Mouse (Mus musculus): ENCODE data around the gene Gtf2ird1. TPM values are rescaled to one million over a fixed set of nuclear protein-coding genes. Genes with fewer than 3 reads are reported as not detected.

Gtf2ird1 gene
- polyA plus RNA-seq, 1 experiment from 2014 or later: 74.5 TPM

GRCm38 (mm10) chr5:134325856-134326566 is 130.5 kb downstream of the Gtf2ird1 start:
- H3K4me3 ChIP-seq: no peak overlapping the region
- no peaks in the 10 kb centered on the region for H3K36me3 ChIP-seq
- no peaks in the 10 kb centered on the region for H3K27me3 ChIP-seq
- no peaks in the 10 kb centered on the region for H3K9me3 ChIP-seq
- no peak overlapping the region for H3K9ac ChIP-seq
- no peak overlapping the region for H3K4me2 ChIP-seq
- WGBS: 84% methylated on average over 13 of the region's 13 CpGs
- no peaks in the 10 kb centered on the region for H3K4me1 ChIP-seq (replicated peaks)
- H3K27ac ChIP-seq: no peak overlapping the region
- ATAC-seq (ENCODE audit: low FRiP score): no peak

DNA sequence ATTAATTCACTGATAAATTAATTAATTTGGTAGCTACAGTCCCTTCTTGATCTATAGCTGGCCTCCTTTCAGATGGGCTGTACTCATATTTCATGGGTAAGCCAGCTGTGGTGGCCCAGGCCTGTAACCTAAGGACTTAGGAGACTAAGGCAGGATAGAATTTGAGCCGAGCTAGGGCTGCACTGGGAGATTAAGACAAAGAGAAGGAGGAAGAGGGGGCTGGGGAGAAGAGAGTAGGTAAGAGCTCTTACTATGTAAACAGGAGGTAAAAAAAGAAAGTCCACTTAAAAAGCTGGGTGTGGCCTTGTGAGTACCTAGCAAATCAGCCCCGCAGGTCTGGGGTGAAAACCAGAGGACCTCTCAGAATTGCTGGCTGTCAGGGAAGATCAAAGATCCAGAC is 132.6 kb downstream of the Gtf2ird1 start:
- Histone ChIP-seq H3K27me3 (no peaks in the 10 kb centered on the region), H3K9me3 (no peaks in the 10 kb centered on the region), H3K36me3 (no peaks in the 10 kb centered on the region), H3K27ac (no peak overlapping the region), H3K4me2 (no peak overlapping the region), H3K4me1 (replicated peaks) (no peaks in the 10 kb centered on the region), H3K9ac (no peak overlapping the region), H3K4me3 (no peak overlapping the region)
- 59% methylated on average over 2 of the region's 2 CpGs for WGBS
- ATAC-seq (ENCODE audit: low FRiP score): no peak

- no peak overlapping the region for H3K4me3 ChIP-seq
- H3K27ac ChIP-seq: no peak overlapping the region
- no peaks in the 10 kb centered on the region for H3K36me3 ChIP-seq
- H3K4me2 ChIP-seq: no peak overlapping the region
- no peaks in the 10 kb centered on the region for H3K4me1 ChIP-seq (replicated peaks)
- ATAC-seq (ENCODE audit: low FRiP score): no peak
- H3K9ac ChIP-seq: no peak overlapping the region
- H3K9me3 ChIP-seq: no peaks in the 10 kb centered on the region
- no peaks in the 10 kb centered on the region for H3K27me3 ChIP-seq
- WGBS: 95% methylated on average over 13 of the region's 13 CpGs
Observed at GRCm38 (mm10) chr5:134323311-134323710, 133.2 kb downstream of the Gtf2ird1 start.

DNA sequence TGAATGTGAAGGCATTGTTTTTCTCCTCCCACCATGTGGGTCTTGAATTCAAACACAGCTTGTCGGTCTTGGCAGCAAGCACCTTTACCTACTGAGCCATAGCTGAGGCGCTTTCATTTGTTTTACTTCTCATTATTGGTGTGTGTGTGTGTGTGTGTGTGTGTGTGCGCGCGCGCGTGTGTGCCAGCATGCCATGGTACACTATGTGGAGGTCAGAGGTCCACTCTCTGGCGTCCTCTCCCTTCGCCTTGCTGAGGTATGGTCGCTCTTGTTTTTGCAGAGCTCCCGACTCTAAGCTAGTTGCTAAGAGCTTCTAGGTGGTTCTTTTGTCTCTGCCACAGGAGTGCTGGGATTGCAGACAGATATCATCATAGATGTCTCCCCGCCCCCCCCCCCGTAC is 134.2 kb downstream of the Gtf2ird1 start:
- H3K4me3 ChIP-seq: no peak overlapping the region
- H3K36me3 ChIP-seq: no peaks in the 10 kb centered on the region
- H3K9me3 ChIP-seq: no peaks in the 10 kb centered on the region
- H3K4me1 ChIP-seq (replicated peaks): no peaks in the 10 kb centered on the region
- 86% methylated on average over 13 of the region's 13 CpGs for WGBS
- H3K4me2 ChIP-seq: no peak overlapping the region
- no peaks in the 10 kb centered on the region for H3K27me3 ChIP-seq
- no peak overlapping the region for H3K9ac ChIP-seq
- H3K27ac ChIP-seq: no peak overlapping the region
- ATAC-seq (ENCODE audit: low FRiP score): no peak

GRCm38 (mm10) chr5:134321699-134322098 is 134.8 kb downstream of the Gtf2ird1 start:
- 77% methylated on average over 7 of the region's 7 CpGs for WGBS
- Histone ChIP-seq H3K27ac (no peak overlapping the region), H3K4me1 (replicated peaks) (no peaks in the 10 kb centered on the region), H3K4me3 (no peak overlapping the region), H3K27me3 (no peaks in the 10 kb centered on the region), H3K36me3 (no peaks in the 10 kb centered on the region), H3K9ac (no peak overlapping the region), H3K4me2 (no peak overlapping the region), H3K9me3 (no peaks in the 10 kb centered on the region)
- no peak for ATAC-seq (ENCODE audit: low FRiP score)

GRCm38 (mm10) chr5:134318903-134319302 is 137.6 kb downstream of the Gtf2ird1 start:
- whole genome bisulfite sequencing: 88% methylated on average over 6 of the region's 6 CpGs
- no peak overlapping the region for H3K4me2 ChIP-seq
- H3K9me3 ChIP-seq: no peaks in the 10 kb centered on the region
- no peak overlapping the region for H3K4me3 ChIP-seq
- no peak overlapping the region for H3K9ac ChIP-seq
- no peak overlapping the region for H3K27ac ChIP-seq
- H3K4me1 ChIP-seq (replicated peaks): peaks cover 11% of the 10 kb centered on the region
- H3K36me3 ChIP-seq: no peaks in the 10 kb centered on the region
- H3K27me3 ChIP-seq: no peaks in the 10 kb centered on the region
- ATAC-seq (ENCODE audit: low FRiP score): no peak

- Histone ChIP-seq H3K4me3 (no peak overlapping the region), H3K4me1 (replicated peaks) (peaks cover 24% of the 10 kb centered on the region), H3K9me3 (no peaks in the 10 kb centered on the region), H3K27me3 (no peaks in the 10 kb centered on the region), H3K4me2 (no peak overlapping the region), H3K36me3 (no peaks in the 10 kb centered on the region), H3K9ac (no peak overlapping the region), H3K27ac (peak overlapping the region; percentile 100)
- 63% methylated on average over 7 of the region's 7 CpGs for WGBS
- no peak for ATAC-seq (ENCODE audit: low FRiP score)
Observed at GRCm38 (mm10) chr5:134316721-134317120, 139.8 kb downstream of the Gtf2ird1 start.

- H3K4me1 ChIP-seq (replicated peaks): peaks cover 33% of the 10 kb centered on the region
- no peak for ATAC-seq (ENCODE audit: low FRiP score)
- WGBS: under 1% methylated on average over 25 of the region's 25 CpGs
Observed at GRCm38 (mm10) chr5:134315623-134316350, 140.7 kb downstream of the Gtf2ird1 start.

DNA sequence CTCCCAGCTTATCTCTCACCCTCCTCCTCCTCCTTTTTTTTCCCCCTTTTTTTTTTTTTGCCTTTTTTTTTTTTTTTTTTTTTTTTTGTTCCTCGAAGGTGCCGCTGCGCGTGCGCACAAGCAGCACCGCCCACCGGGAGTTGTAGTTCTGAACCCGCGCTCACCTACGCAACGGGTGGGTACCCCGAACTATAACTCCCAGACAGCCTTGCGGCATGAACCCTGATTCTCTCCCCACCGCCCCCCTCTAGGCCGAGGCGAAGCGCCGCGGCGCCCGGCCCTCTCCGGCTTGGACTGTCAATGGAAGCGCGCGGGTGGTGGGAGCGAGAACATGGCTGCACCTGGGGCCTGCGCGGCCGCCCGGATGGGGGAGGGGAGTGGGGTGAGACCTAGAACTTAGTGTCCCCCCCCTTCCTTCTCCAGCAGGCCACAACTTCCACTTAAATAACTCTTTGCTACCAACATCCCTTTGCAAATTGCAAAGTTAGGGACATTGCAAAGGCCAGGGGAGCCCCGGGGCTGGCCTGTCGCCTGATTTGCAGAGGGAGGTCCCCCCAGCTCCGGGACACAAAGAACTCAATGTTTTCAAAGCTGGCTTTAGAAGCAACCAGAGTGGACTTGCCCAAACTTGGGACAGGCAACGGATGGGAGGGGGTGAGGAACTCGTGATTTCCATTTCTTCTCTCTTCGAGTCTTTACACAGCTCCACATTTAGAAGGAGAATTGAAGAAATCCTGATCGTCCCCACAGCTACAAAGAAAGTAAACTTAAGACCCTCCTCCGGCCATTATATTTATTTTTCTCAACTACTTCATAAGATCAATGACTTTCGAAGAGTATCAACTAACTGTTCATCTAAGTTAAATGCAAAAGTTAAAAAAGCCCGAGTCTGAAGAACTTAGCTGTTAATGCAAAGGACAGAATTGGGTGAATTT is 141.6 kb downstream of the Gtf2ird1 start, which contains the start of gene Gtf2i:
TSS of gene Gtf2i (minus strand) at position 73 of the 935 bp plus-strand sequence.
- ATAC-seq (ENCODE audit: low FRiP score): peak; percentile 92

More at GRCm38 (mm10) chr5:134315623-134316350, 140.7 kb downstream of the Gtf2ird1 start:
- H3K9me3 ChIP-seq: no peaks in the 10 kb centered on the region
- H3K36me3 ChIP-seq: peaks cover 8% of the 10 kb centered on the region
- peak overlapping the region; percentile 72 for H3K9ac ChIP-seq
- H3K27me3 ChIP-seq: no peaks in the 10 kb centered on the region
- H3K4me3 ChIP-seq: peak overlapping the region; percentile 84
- peak overlapping the region; percentile 100 for H3K27ac ChIP-seq
- peak overlapping the region; percentile 80 for H3K4me2 ChIP-seq

DNA sequence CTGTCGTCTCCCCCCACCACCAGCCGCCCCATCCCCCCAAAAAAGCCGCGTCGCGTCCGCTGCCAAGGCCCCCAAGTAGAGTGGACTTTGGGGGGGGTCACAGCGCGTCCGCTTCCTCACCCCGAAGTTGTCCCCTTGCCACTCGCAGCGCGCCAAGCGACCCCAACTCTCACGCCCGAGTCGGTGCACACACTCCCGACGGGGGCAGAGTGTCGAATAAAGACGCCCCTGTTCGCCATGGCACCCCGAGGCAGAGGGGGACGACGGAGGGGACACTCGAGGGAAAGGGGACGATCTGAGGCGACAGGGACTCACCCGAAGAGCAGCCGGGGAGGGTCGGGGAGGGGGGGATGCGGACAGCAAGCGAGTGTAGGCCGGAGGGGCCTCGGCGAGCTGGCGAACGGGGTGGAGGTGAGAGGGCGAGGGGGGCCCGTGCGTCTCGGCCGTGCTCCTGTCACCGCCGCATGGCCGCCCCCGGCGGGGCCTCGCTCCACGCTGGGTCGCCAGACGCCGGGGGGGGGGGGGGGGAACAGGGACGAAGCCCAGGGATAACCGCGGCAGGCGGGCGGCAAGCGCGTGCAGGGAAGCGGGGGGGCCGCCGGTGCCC is 142.3 kb downstream of the Gtf2ird1 start:
- ATAC-seq (ENCODE audit: low FRiP score): peak; percentile 65
- peaks cover 39% of the 10 kb centered on the region for H3K4me1 ChIP-seq (replicated peaks)
- H3K4me2 ChIP-seq: peak overlapping the region; percentile 82
- no peaks in the 10 kb centered on the region for H3K9me3 ChIP-seq
- peak overlapping the region; percentile 84 for H3K4me3 ChIP-seq
- no peaks in the 10 kb centered on the region for H3K27me3 ChIP-seq
- under 1% methylated on average over 48 of the region's 64 CpGs for WGBS
- peak overlapping the region; percentile 100 for H3K27ac ChIP-seq
- H3K9ac ChIP-seq: peak overlapping the region; percentile 99
- H3K36me3 ChIP-seq: peaks cover 24% of the 10 kb centered on the region

More for the DNA sequence above, 141.6 kb downstream of the Gtf2ird1 start, which contains the start of gene Gtf2i:
- peaks cover 16% of the 10 kb centered on the region for H3K36me3 ChIP-seq
- peak within 1 kb of the TSS; percentile 99 for H3K9ac ChIP-seq
- H3K4me1 ChIP-seq (replicated peaks): peaks cover 39% of the 10 kb centered on the region
- no peaks in the 10 kb centered on the region for H3K9me3 ChIP-seq
- H3K27ac ChIP-seq: peak within 1 kb of the TSS; percentile 100
- peak within 1 kb of the TSS; percentile 84 for H3K4me3 ChIP-seq
- H3K27me3 ChIP-seq: no peaks in the 10 kb centered on the region
- H3K4me2 ChIP-seq: peak within 1 kb of the TSS; percentile 82
- WGBS: under 1% methylated on average over 34 of the region's 40 CpGs

DNA sequence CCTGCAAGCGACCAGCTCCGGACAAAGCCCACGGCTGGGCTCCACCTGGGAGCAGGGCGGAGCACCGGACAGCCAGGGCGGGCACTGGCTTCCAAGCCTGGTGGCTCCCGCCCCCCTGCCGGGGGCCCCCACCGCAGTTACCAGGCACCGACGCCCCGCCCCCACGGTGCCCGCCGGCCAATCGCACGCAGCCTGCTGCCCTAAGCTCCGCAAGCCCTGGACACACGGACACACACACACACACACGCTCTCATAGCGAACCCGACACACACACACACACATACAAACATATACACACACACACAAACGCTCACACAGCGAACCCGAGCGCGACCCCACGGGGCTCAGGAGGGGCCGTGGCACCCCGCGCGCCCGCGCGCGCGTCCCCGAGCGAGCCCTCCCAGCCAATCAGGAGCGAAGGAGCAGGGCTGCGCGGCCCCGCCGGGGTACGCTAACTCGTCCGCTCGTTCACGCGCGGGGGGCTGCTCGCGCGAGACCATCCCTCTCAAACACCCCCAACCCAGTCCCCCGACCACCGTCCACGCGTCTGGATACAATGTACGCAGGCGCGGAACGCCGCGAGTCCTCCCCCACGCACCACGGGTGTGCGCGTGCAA is 143.0 kb downstream of the Gtf2ird1 start:
- peak overlapping the region; percentile 84 for H3K4me3 ChIP-seq
- H3K9ac ChIP-seq: peak overlapping the region; percentile 99
- H3K36me3 ChIP-seq: peaks cover 26% of the 10 kb centered on the region
- under 1% methylated on average over 64 of the region's 68 CpGs for WGBS
- peak overlapping the region; percentile 100 for H3K27ac ChIP-seq
- H3K4me1 ChIP-seq (replicated peaks): peaks cover 39% of the 10 kb centered on the region
- ATAC-seq (ENCODE audit: low FRiP score): peak; percentile 80
- no peaks in the 10 kb centered on the region for H3K27me3 ChIP-seq
- H3K9me3 ChIP-seq: no peaks in the 10 kb centered on the region
- peak overlapping the region; percentile 82 for H3K4me2 ChIP-seq
